Mouse (Mus musculus): ENCODE measurements around the gene Atp6v0a2. TPM values are rescaled to one million over a fixed set of nuclear protein-coding genes. Genes with fewer than 3 reads are reported as not detected.

Gene Atp6v0a2
- polyA plus RNA-seq, 1 experiment: 37.1 TPM

- DNase-seq: peak; percentile 58
- Histone ChIP-seq H3K27me3 (replicated peaks; ENCODE audit: control insufficient read depth, insufficient read depth, low read length) (no peaks in the 10 kb centered on the region), H3K27ac (ENCODE audit: insufficient read depth, low read depth, low read length) (no peak overlapping the region), H3K36me3 (ENCODE audit: control insufficient read depth, insufficient read depth, low read length) (no peaks in the 10 kb centered on the region), H3K4me1 (ENCODE audit: control insufficient read depth, insufficient read depth, low read length) (no peaks in the 10 kb centered on the region; the same call in 1 of the 2 replicates), H3K4me3 (ENCODE audit: insufficient read depth, low read depth, low read length) (no peak overlapping the region)
- 72% methylated on average over 5 of the region's 5 CpGs for WGBS
- TF ChIP-seq CTCF (conservative IDR thresholded peaks at IDR 0.05; ENCODE audit: insufficient read depth, insufficient read length, low read depth, low read length) (peak; percentile 74), POLR2A (IDR thresholded peaks at IDR 0.05; ENCODE audit: low read depth, low read length) (no peak)
Observed at GRCm38 (mm10) chr5:124602349-124602748, 26.0 kb upstream of the Atp6v0a2 start.

- H3K36me3 ChIP-seq (ENCODE audit: control insufficient read depth, insufficient read depth, low read length): no peaks in the 10 kb centered on the region
- no peak for DNase-seq
- H3K4me3 ChIP-seq (ENCODE audit: insufficient read depth, low read depth, low read length): no peak overlapping the region
- H3K27ac ChIP-seq (ENCODE audit: insufficient read depth, low read depth, low read length): no peak overlapping the region
- H3K4me1 ChIP-seq (ENCODE audit: control insufficient read depth, insufficient read depth, low read length): no peaks in the 10 kb centered on the region
- H3K27me3 ChIP-seq (replicated peaks; ENCODE audit: control insufficient read depth, insufficient read depth, low read length): no peaks in the 10 kb centered on the region
- TF ChIP-seq POLR2A (IDR thresholded peaks at IDR 0.05; ENCODE audit: low read depth, low read length): no peak
- no peak for TF ChIP-seq CTCF (conservative IDR thresholded peaks at IDR 0.05; ENCODE audit: insufficient read depth, insufficient read length, low read depth, low read length)
- WGBS: 84% methylated on average over 4 of the region's 4 CpGs
Observed at GRCm38 (mm10) chr5:124604296-124604695, 24.1 kb upstream of the Atp6v0a2 start.

GRCm38 (mm10) chr5:124605041-124605622 is 23.2 kb upstream of the Atp6v0a2 start:
- no peak for TF ChIP-seq CTCF (conservative IDR thresholded peaks at IDR 0.05; ENCODE audit: insufficient read depth, insufficient read length, low read depth, low read length)
- TF ChIP-seq POLR2A (IDR thresholded peaks at IDR 0.05; ENCODE audit: low read depth, low read length): no peak
- DNase-seq: no peak
- Histone ChIP-seq H3K4me1 (ENCODE audit: control insufficient read depth, insufficient read depth, low read length) (no peaks in the 10 kb centered on the region), H3K4me3 (ENCODE audit: insufficient read depth, low read depth, low read length) (no peak overlapping the region), H3K36me3 (ENCODE audit: control insufficient read depth, insufficient read depth, low read length) (no peaks in the 10 kb centered on the region), H3K27me3 (replicated peaks; ENCODE audit: control insufficient read depth, insufficient read depth, low read length) (no peaks in the 10 kb centered on the region), H3K27ac (ENCODE audit: insufficient read depth, low read depth, low read length) (no peak overlapping the region)
- 78% methylated on average over 17 of the region's 17 CpGs for WGBS

GRCm38 (mm10) chr5:124610965-124611364 is 17.4 kb upstream of the Atp6v0a2 start:
- 86% methylated on average over 10 of the region's 10 CpGs for WGBS
- no peak for DNase-seq
- Histone ChIP-seq H3K4me3 (ENCODE audit: insufficient read depth, low read depth, low read length) (no peak overlapping the region), H3K36me3 (ENCODE audit: control insufficient read depth, insufficient read depth, low read length) (no peaks in the 10 kb centered on the region), H3K27ac (ENCODE audit: insufficient read depth, low read depth, low read length) (no peak overlapping the region), H3K4me1 (ENCODE audit: control insufficient read depth, insufficient read depth, low read length) (no peaks in the 10 kb centered on the region), H3K27me3 (replicated peaks; ENCODE audit: control insufficient read depth, insufficient read depth, low read length) (no peaks in the 10 kb centered on the region)
- TF ChIP-seq POLR2A (IDR thresholded peaks at IDR 0.05; ENCODE audit: low read depth, low read length): no peak
- TF ChIP-seq CTCF (conservative IDR thresholded peaks at IDR 0.05; ENCODE audit: insufficient read depth, insufficient read length, low read depth, low read length): 0 out of 2 replicates have a peak, but pooled peaks have one; percentile 14

- Histone ChIP-seq H3K36me3 (ENCODE audit: control insufficient read depth, insufficient read depth, low read length) (no peaks in the 10 kb centered on the region), H3K27me3 (replicated peaks; ENCODE audit: control insufficient read depth, insufficient read depth, low read length) (no peaks in the 10 kb centered on the region), H3K4me3 (ENCODE audit: insufficient read depth, low read depth, low read length) (no peak overlapping the region), H3K27ac (ENCODE audit: insufficient read depth, low read depth, low read length) (no peak overlapping the region), H3K4me1 (ENCODE audit: control insufficient read depth, insufficient read depth, low read length) (no peaks in the 10 kb centered on the region)
- peak; percentile 31 for DNase-seq
- TF ChIP-seq POLR2A (IDR thresholded peaks at IDR 0.05; ENCODE audit: low read depth, low read length): no peak
- TF ChIP-seq CTCF (conservative IDR thresholded peaks at IDR 0.05; ENCODE audit: insufficient read depth, insufficient read length, low read depth, low read length): no peak
- WGBS: 69% methylated on average over 11 of the region's 11 CpGs
Observed at GRCm38 (mm10) chr5:124614709-124615108, 13.7 kb upstream of the Atp6v0a2 start.

- no peak for TF ChIP-seq CTCF (conservative IDR thresholded peaks at IDR 0.05; ENCODE audit: insufficient read depth, insufficient read length, low read depth, low read length)
- TF ChIP-seq POLR2A (IDR thresholded peaks at IDR 0.05; ENCODE audit: low read depth, low read length): no peak
- 84% methylated on average over 10 of the region's 10 CpGs for WGBS
- H3K27me3 ChIP-seq (replicated peaks; ENCODE audit: control insufficient read depth, insufficient read depth, low read length): no peaks in the 10 kb centered on the region
- no peaks in the 10 kb centered on the region for H3K36me3 ChIP-seq (ENCODE audit: control insufficient read depth, insufficient read depth, low read length)
- H3K27ac ChIP-seq (ENCODE audit: insufficient read depth, low read depth, low read length): no peak overlapping the region
- no peak for DNase-seq
- no peak overlapping the region for H3K4me3 ChIP-seq (ENCODE audit: insufficient read depth, low read depth, low read length)
- no peaks in the 10 kb centered on the region for H3K4me1 ChIP-seq (ENCODE audit: control insufficient read depth, insufficient read depth, low read length)
Observed at GRCm38 (mm10) chr5:124618711-124619110, 9.7 kb upstream of the Atp6v0a2 start.

GRCm38 (mm10) chr5:124621362-124621761 is 7.0 kb upstream of the Atp6v0a2 start:
- Histone ChIP-seq H3K27ac (ENCODE audit: insufficient read depth, low read depth, low read length) (no peak overlapping the region), H3K4me3 (ENCODE audit: insufficient read depth, low read depth, low read length) (no peak overlapping the region), H3K27me3 (replicated peaks; ENCODE audit: control insufficient read depth, insufficient read depth, low read length) (no peaks in the 10 kb centered on the region), H3K36me3 (ENCODE audit: control insufficient read depth, insufficient read depth, low read length) (no peaks in the 10 kb centered on the region), H3K4me1 (ENCODE audit: control insufficient read depth, insufficient read depth, low read length) (no peaks in the 10 kb centered on the region)
- peak; percentile 17 for DNase-seq
- TF ChIP-seq POLR2A (IDR thresholded peaks at IDR 0.05; ENCODE audit: low read depth, low read length): no peak
- TF ChIP-seq CTCF (conservative IDR thresholded peaks at IDR 0.05; ENCODE audit: insufficient read depth, insufficient read length, low read depth, low read length): no peak
- WGBS: 74% methylated on average over 13 of the region's 13 CpGs
